Mouse (Mus musculus) MEL (cell line): ENCODE results near the gene Chrm3. TPM values are rescaled to one million over a fixed set of nuclear protein-coding genes. Genes with fewer than 3 reads are reported as not detected.

Source experiments
- DNase-seq: peaks from one replicate; pipeline ENCODE4 v3.0.0; 2011; ENCODE audit warnings: low read depth, low spot score
- H3K27ac ChIP-seq: 2 replicates; pipeline ENCODE4 v1.5.1; 2012; ENCODE audit warnings: low read depth, mild to moderate bottlenecking, control low read depth, low read length, moderate library complexity; ENCODE audit not compliant: control insufficient read depth
- H3K27me3 ChIP-seq, 2 experiments: fragments of 150-350 bp in 1 of 2; sonication (generic) in 1 of 2; 2 replicates each; pipeline ENCODE4 v1.6.1; 2012; ENCODE audit warnings: low read length in 2 of 2, mild to moderate bottlenecking in 2 of 2, improper control_type of control experiment in 1 of 2, moderate library complexity in 1 of 2; ENCODE audit not compliant: insufficient read depth in 2 of 2, control insufficient read depth in 1 of 2
- H3K36me3 ChIP-seq, 2 experiments: 2 replicates each; pipeline ENCODE4 v1.6.1; 2012 to 2014; ENCODE audit warnings: low read length in 2 of 2, improper control_type of control experiment in 1 of 2, inconsistent platforms in 1 of 2, mild to moderate bottlenecking in 1 of 2; ENCODE audit not compliant: insufficient read depth in 2 of 2, control insufficient read depth in 1 of 2
- H3K4me1 ChIP-seq, 2 experiments: fragments of 150-350 bp in 1 of 2; sonication (generic) in 1 of 2; 2 replicates each; pipeline ENCODE4 v1.6.1; 2012; ENCODE audit warnings: low read length in 2 of 2, improper control_type of control experiment in 1 of 2, mild to moderate bottlenecking in 1 of 2; ENCODE audit not compliant: insufficient read depth in 2 of 2, control insufficient read depth in 1 of 2
- H3K4me3 ChIP-seq, 2 experiments: fragments of 150-350 bp in 1 of 2; sonication (generic) in 1 of 2; 2 replicates each; pipeline ENCODE4 v1.5.1; 2012; ENCODE audit warnings: low read depth in 2 of 2, low read length in 2 of 2, mild to moderate bottlenecking in 2 of 2, moderate library complexity in 2 of 2, control low read depth in 1 of 2, improper control_type of control experiment in 1 of 2; ENCODE audit not compliant: control insufficient read depth in 1 of 2, insufficient read depth in 1 of 2
- H3K79me2 ChIP-seq: 2 replicates; pipeline ENCODE4 v1.6.1; 2012; ENCODE audit warnings: mild to moderate bottlenecking, low read length, moderate library complexity; ENCODE audit not compliant: control insufficient read depth, poor library complexity, insufficient read depth
- H3K9ac ChIP-seq: 2 replicates; pipeline ENCODE4 v1.6.1; 2012; ENCODE audit warnings: low read depth, mild to moderate bottlenecking, control low read depth, low read length, moderate library complexity; ENCODE audit not compliant: control insufficient read depth, poor library complexity, severe bottlenecking
- H3K9me3 ChIP-seq: fragments of 150-350 bp; sonication (generic); replicated peaks from 2 replicates; pipeline ENCODE4 v1.6.1; 2012; ENCODE audit warnings: mild to moderate bottlenecking, low read length, improper control_type of control experiment, moderate library complexity; ENCODE audit not compliant: insufficient read depth
- CHD2 ChIP-seq: IDR thresholded peaks from 2 replicates; pipeline ENCODE4 v1.6.1; 2011; ENCODE audit warnings: low read length, improper control_type of control experiment
- E2F4 ChIP-seq: IDR thresholded peaks from 2 replicates; pipeline ENCODE4 v1.6.1; 2011; ENCODE audit warnings: low read depth, low read length, improper control_type of control experiment, borderline replicate concordance
- ELF1 ChIP-seq: IDR thresholded peaks from 2 replicates; pipeline ENCODE4 v1.6.1; 2014; ENCODE audit warnings: low read depth, mild to moderate bottlenecking, inconsistent platforms, low read length, improper control_type of control experiment, moderate library complexity
- GABPA ChIP-seq: IDR thresholded peaks from 2 replicates; pipeline ENCODE4 v1.6.1; 2012; ENCODE audit warnings: low read depth, mild to moderate bottlenecking, inconsistent platforms, low read length, improper control_type of control experiment, moderate library complexity
- HCFC1 ChIP-seq: IDR thresholded peaks from 2 replicates; pipeline ENCODE4 v1.6.1; 2012; ENCODE audit warnings: low read depth, mild to moderate bottlenecking, inconsistent platforms, low read length, improper control_type of control experiment, moderate library complexity
- KAT2A ChIP-seq: conservative IDR thresholded peaks from 2 replicates; pipeline ENCODE4 v1.6.1; 2012; ENCODE audit warnings: low read depth, low read length, improper control_type of control experiment, inconsistent platforms
- MAFK ChIP-seq: IDR thresholded peaks from 2 replicates; pipeline ENCODE4 v1.6.1; 2011; ENCODE audit warnings: low read depth, mild to moderate bottlenecking, low read length, improper control_type of control experiment, borderline replicate concordance
- MAX ChIP-seq: IDR thresholded peaks from 2 replicates; pipeline ENCODE4 v1.6.1; 2011; ENCODE audit warnings: low read length, improper control_type of control experiment
- MAZ ChIP-seq: IDR thresholded peaks from 2 replicates; pipeline ENCODE4 v1.6.1; 2012; ENCODE audit warnings: low read depth, mild to moderate bottlenecking, inconsistent platforms, low read length, improper control_type of control experiment
- MXI1 ChIP-seq: IDR thresholded peaks from 2 replicates; pipeline ENCODE4 v1.6.1; 2011; ENCODE audit warnings: mild to moderate bottlenecking, low read depth, low read length, improper control_type of control experiment
- MYC ChIP-seq: IDR thresholded peaks from 2 replicates; pipeline ENCODE4 v1.6.1; 2011; ENCODE audit warnings: low read depth, mild to moderate bottlenecking, low read length, improper control_type of control experiment, moderate library complexity
- NELFE ChIP-seq: IDR thresholded peaks from 2 replicates; pipeline ENCODE4 v1.6.1; 2011; ENCODE audit warnings: low read depth, low read length, improper control_type of control experiment
- POLR2A ChIP-seq, 2 experiments: IDR thresholded peaks; 2 replicates each; pipeline ENCODE4 v1.6.1; 2011 to 2012; ENCODE audit warnings: low read length in 2 of 2, mild to moderate bottlenecking in 2 of 2, control low read depth in 1 of 2, improper control_type of control experiment in 1 of 2, low read depth in 1 of 2, moderate library complexity in 1 of 2; ENCODE audit not compliant: control insufficient read depth in 1 of 2, insufficient read depth in 1 of 2, poor library complexity in 1 of 2
- POLR2AphosphoS2 ChIP-seq: IDR thresholded peaks from 2 replicates; pipeline ENCODE4 v1.6.1; 2011; ENCODE audit warnings: low read length, improper control_type of control experiment
- POLR2AphosphoS5 ChIP-seq: IDR thresholded peaks from 2 replicates; pipeline ENCODE4 v1.6.1; 2012; ENCODE audit warnings: low read depth, borderline replicate concordance, mild to moderate bottlenecking, inconsistent platforms, low read length, moderate library complexity, mixed read lengths
- RAD21 ChIP-seq: IDR thresholded peaks from 2 replicates; pipeline ENCODE4 v1.6.1; 2011; ENCODE audit warnings: mild to moderate bottlenecking, low read depth, low read length, improper control_type of control experiment
- TBP ChIP-seq: IDR thresholded peaks from 2 replicates; pipeline ENCODE4 v1.8.0; 2011; ENCODE audit warnings: low read depth, low read length, improper control_type of control experiment
- TCF12 ChIP-seq: IDR thresholded peaks from 2 replicates; pipeline ENCODE4 v1.6.1; 2014; ENCODE audit warnings: low read depth, mild to moderate bottlenecking, inconsistent platforms, low read length, improper control_type of control experiment, moderate library complexity
- USF1 ChIP-seq: IDR thresholded peaks from 2 replicates; pipeline ENCODE4 v1.6.1; 2014; ENCODE audit warnings: low read depth, mild to moderate bottlenecking, inconsistent platforms, low read length, improper control_type of control experiment, moderate library complexity
- ZMIZ1 ChIP-seq: IDR thresholded peaks from 2 replicates; pipeline ENCODE4 v1.6.1; 2012; ENCODE audit warnings: low read depth, mild to moderate bottlenecking, inconsistent platforms, low read length, improper control_type of control experiment, moderate library complexity
- polyA plus RNA-seq, 2 experiments: library from polyadenylated mRNA; stranded (reverse) in 1 of 2; unstranded in 1 of 2; fragments of >175 nt in 1 of 2; fragments of >200 nt in 1 of 2; gene quantifications; 2 replicates each; pipeline versions ENCODE4 v1.2.1 to v1.2.4; 2012; ENCODE audit warnings: low replicate concordance in 2 of 2, low read depth in 1 of 2; ENCODE audit not compliant: insufficient read length in 2 of 2, insufficient read depth in 1 of 2, missing spikeins in 1 of 2
- total RNA-seq: library from RNA; depleted of rRNA; stranded (reverse); fragments of 300-350 nt; gene quantifications from 2 replicates; pipeline ENCODE4 v1.2.3, GENCODE M21; 2012

The Chrm3 gene
- total and polyA plus RNA-seq, 3 experiments: not detected

DNA sequence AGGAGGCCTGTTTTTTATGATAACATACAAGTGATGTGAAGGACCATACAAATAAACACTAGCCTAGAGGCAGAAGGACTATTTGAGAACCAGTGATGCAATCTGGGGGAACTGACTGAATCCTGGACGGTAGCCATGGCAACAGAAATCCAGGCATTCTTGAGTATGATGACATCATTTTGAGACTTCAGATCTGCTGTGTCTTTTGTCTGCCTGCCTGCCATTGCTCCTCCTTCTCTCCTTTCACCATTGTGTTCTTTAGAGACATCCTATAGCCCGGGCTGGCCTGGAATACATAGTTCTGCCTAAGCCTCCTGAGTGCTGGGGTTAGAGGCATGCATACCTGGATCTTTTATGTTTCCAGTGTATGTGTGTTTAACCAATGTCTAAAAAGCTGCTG lies 430.7 kb downstream of the Chrm3 start:
- no peak overlapping the region for H3K4me3 ChIP-seq
- H3K9me3 ChIP-seq: no peaks in the 10 kb centered on the region
- H3K9ac ChIP-seq: no peak overlapping the region
- H3K4me1 ChIP-seq: no peaks in the 10 kb centered on the region
- no peaks in the 10 kb centered on the region for H3K36me3 ChIP-seq
- TF ChIP-seq MAZ: no peak
- no peak for TF ChIP-seq ELF1
- TF ChIP-seq RAD21: no peak
- no peak for TF ChIP-seq TCF12
- no peak for TF ChIP-seq MYC
- TF ChIP-seq USF1: no peak
- TF ChIP-seq CHD2: no peak
- no peak for TF ChIP-seq E2F4
- TF ChIP-seq POLR2AphosphoS2: no peak
- no peak for TF ChIP-seq NELFE
- TF ChIP-seq HCFC1: no peak
- no peak for TF ChIP-seq GABPA
- no peak for TF ChIP-seq MAX
- TF ChIP-seq ZMIZ1: no peak
- TF ChIP-seq MAFK: no peak
- TF ChIP-seq POLR2A (IDR thresholded peaks at IDR 0.05; ENCODE audit: control insufficient read depth in 1 of 2, insufficient read depth in 1 of 2, low read depth in 1 of 2, low read length in 2 of 2, poor library complexity in 1 of 2): no peak
- TF ChIP-seq KAT2A: no peak
- TF ChIP-seq POLR2AphosphoS5: no peak
- no peak for DNase-seq
- no peaks in the 10 kb centered on the region for H3K79me2 ChIP-seq
- H3K27ac ChIP-seq: no peak overlapping the region
- no peaks in the 10 kb centered on the region for H3K27me3 ChIP-seq

DNA sequence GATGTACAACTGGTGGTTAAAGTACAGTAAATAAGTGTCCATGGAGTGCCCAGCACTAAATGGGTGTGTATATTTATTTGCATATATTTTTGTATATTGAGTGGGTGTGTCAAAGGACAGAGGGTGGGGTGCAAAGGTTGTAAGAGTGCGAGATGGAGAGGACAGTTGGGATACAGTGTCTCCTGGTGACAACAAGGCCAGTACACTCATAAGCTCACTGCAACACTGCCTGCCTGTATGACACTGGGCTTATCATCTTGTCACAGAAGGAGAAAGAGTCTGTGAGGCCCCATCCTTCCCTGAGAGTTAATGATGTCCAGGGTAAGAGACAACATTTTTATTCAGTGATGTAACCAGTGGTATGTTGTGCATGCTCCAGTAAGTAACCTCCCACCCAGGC lies 439.5 kb downstream of the Chrm3 start:
- Histone ChIP-seq H3K27ac (no peak overlapping the region), H3K9ac (no peak overlapping the region), H3K9me3 (no peaks in the 10 kb centered on the region), H3K79me2 (no peaks in the 10 kb centered on the region), H3K36me3 (no peaks in the 10 kb centered on the region), H3K4me3 (no peak overlapping the region), H3K27me3 (no peaks in the 10 kb centered on the region), H3K4me1 (no peaks in the 10 kb centered on the region)
- no peak for TF ChIP-seq MXI1
- no peak for TF ChIP-seq TBP
- DNase-seq: no peak
